Mouse (Mus musculus) heart, adult 2 months (tissue): ENCODE data around the gene Slc25a51.
"Not testable (repeated sequence)": the region's sequence is repeated elsewhere in the genome, so short reads cannot be mapped to it uniquely, and the experiment has no call there.

Experiments used
- CTCF ChIP-seq: fragments of 200-600 bp; IDR thresholded peaks from 2 replicates; pipeline ENCODE4 v1.8.1; 2022; ENCODE audit warnings: antibody characterized with exemption, mild to moderate bottlenecking, moderate library complexity
- EP300 ChIP-seq: fragments of 200-500 bp; IDR thresholded peaks from 2 replicates; pipeline ENCODE4 v1.6.1; 2011; ENCODE audit warnings: low read depth, low read length, control low read depth; ENCODE audit not compliant: insufficient read depth
- POLR2A ChIP-seq: fragments of 200-500 bp; IDR thresholded peaks from 2 replicates; pipeline ENCODE4 v1.6.1; 2011; ENCODE audit warnings: mild to moderate bottlenecking, low read depth, low read length, control low read depth; ENCODE audit not compliant: insufficient read depth

GRCm38 (mm10) chr4:45398315-45398714 lies 10.3 kb downstream of the Slc25a51 start:
- TF ChIP-seq POLR2A, CTCF, EP300: not testable (repeated sequence)
